In the genomic region with DNA sequence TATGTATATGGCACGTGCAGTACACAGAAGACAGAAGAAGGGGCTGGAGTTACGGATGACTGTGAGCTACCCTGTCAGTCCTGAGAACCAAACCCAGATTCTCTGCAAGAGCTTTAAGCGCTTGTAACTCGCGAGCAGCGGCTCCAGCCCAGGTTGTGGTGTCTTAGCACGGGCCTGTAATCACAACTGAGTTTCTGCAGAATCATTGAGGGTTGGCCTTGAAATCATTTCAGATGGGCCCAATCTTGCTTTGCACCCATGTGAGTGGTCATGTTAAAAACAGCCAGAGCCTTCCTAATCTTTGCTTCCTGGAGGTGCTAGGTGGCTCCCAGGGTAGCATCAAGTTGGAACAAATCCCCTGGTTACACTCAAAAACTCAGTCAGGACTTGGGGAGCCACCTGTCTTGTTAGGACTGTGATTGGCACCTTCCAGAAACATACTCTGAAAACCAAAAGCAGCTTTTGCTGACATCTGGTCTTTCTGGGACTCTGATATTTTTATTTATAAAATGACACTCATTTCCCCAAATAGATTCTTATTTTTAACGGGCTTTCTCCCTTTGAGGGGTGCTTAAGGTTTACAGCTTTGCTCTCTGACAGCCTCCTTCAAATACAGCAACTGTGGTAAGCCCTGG, we compare ENCODE assay signal across 16 mouse cellular contexts. TPM values are rescaled to one million over a fixed set of nuclear protein-coding genes. Genes with fewer than 3 reads are reported as not detected.
DNase-seq lines count a peak whose midpoint lies in the region; TF ChIP-seq lines count a peak whose summit lies in the region.
"Had no signal": no experiment of that assay in that cellular context is flagged by ENCODE, and none has a peak within 500 bp of the region (broad histone marks: within the 10 kb centered on the region; RNA-seq: fewer than 3 reads in every experiment).

No protein-coding gene starts in this region.

- H3K79me2 ChIP-seq in macrophage (ENCODE audit: inconsistent target), result peaks cover 75% of the 10 kb centered on the region

- peak overlapping the region; percentile 69 for H3K27ac ChIP-seq in layer of hippocampus, adult 2 months
- peak overlapping the region; percentile 76 for H3K27ac ChIP-seq in bone marrow, adult 2 months (ENCODE audit: control insufficient read depth, insufficient read depth, low read depth, low read length, poor library complexity)
- peak overlapping the region; percentile 33 for H3K27ac ChIP-seq in macrophage
- H3K27ac ChIP-seq: hindbrain, embryonic 15.5 days; lung, embryonic 15.5 days had no signal

- no peak for TF ChIP-seq POLR2A in bone marrow, adult 2 months (IDR thresholded peaks at IDR 0.05; ENCODE audit: borderline replicate concordance, control insufficient read depth, low read depth, low read length)

- no peak for TF ChIP-seq CTCF in layer of hippocampus, adult 2 months (conservative IDR thresholded peaks at IDR 0.05)
- no peak for TF ChIP-seq CTCF in bone marrow, adult 2 months (IDR thresholded peaks at IDR 0.05; ENCODE audit: control insufficient read depth, insufficient read depth, low read length)

- peaks cover 72% of the 10 kb centered on the region for H3K36me3 ChIP-seq in macrophage (ENCODE audit: inconsistent target)
- H3K36me3 ChIP-seq: lung, embryonic 15.5 days had no signal

- DNase-seq in cerebellum, adult 9-11 months, result peak; percentile 16
- no peak for DNase-seq in cerebellum, postnatal 25 days
- no peak for DNase-seq in layer of hippocampus, adult 2 months (ENCODE audit: low spot score in 2 of 2)
- no peak for DNase-seq in layer of hippocampus, adult 9-11 months
- no peak for DNase-seq in lung, postnatal 4 days
- DNase-seq in urinary bladder, postnatal 14 days (ENCODE audit: low spot score), result no peak
- DNase-seq: gastrocnemius, postnatal 25 days; heart, postnatal 36 days; kidney, adult 2 months; kidney, postnatal 36 days; right cerebral cortex, postnatal 14 days had no signal

- peaks cover 5% of the 10 kb centered on the region; the same call in 1 of the 2 replicates for H3K4me1 ChIP-seq in bone marrow, adult 2 months (ENCODE audit: control insufficient read depth, insufficient read depth, low read length)
- H3K4me1 ChIP-seq: hindbrain, embryonic 15.5 days had no signal

- H3K4me3 ChIP-seq in layer of hippocampus, adult 2 months, result no peak overlapping the region
- H3K4me3 ChIP-seq in bone marrow, adult 2 months (replicated peaks; ENCODE audit: control insufficient read depth, low read depth, low read length), result no peak overlapping the region
- no peak overlapping the region for H3K4me3 ChIP-seq in macrophage (ENCODE audit: inconsistent target)
- H3K4me3 ChIP-seq: erythroblast, embryonic 14.5 days; hindbrain, embryonic 15.5 days; lung, embryonic 15.5 days had no signal

- WGBS in bone marrow, adult 2 months, result 34% methylated on average over 8 of the region's 8 CpGs
- WGBS in macrophage (ENCODE audit: missing documents), result 63% methylated on average over 8 of the region's 8 CpGs

RNA-seq across cellular contexts. Expression of a gene that starts 27.9 kb away (rescaled TPM):
- total RNA-seq in layer of hippocampus, adult 2 months (2021), result 100 to 1,000 TPM; 269 to 283 TPM
- polyA plus RNA-seq in bone marrow, adult 2 months (2011; ENCODE audit: insufficient read depth, insufficient read length, low replicate concordance, missing spikeins), result 76.6 and 102 TPM in 2 replicates
- 100 to 1,000 TPM in 25 of 26 experiments, 10 to 100 TPM in 1; 81.1 to 352 (median 282) TPM for total RNA-seq in macrophage (2018; cell fraction: chromatin; rRNA removed)
- total RNA-seq in macrophage (2018; cell fraction: cytosol; rRNA removed), result 100 to 1,000 TPM; 242 to 357 (median 310) TPM
- total RNA-seq in macrophage (2018; cell fraction: nucleus; rRNA removed), result 100 to 1,000 TPM in 25 of 26 experiments, 10 to 100 TPM in 1; 98.7 to 332 (median 234) TPM
- 282 to 582 TPM (median 340 TPM) in 3 replicates for polyA plus RNA-seq in macrophage (2018)

RNA-seq across cellular contexts. Expression of a gene that starts 28.5 kb away (rescaled TPM):
- total RNA-seq in layer of hippocampus, adult 2 months (2021), result 10 to 100 TPM; 43.0 to 53.4 TPM
- polyA plus RNA-seq in bone marrow, adult 2 months (2011; ENCODE audit: insufficient read depth, insufficient read length, low replicate concordance, missing spikeins), result 16.6 and 20.4 TPM in 2 replicates
- total RNA-seq in macrophage (2018; cell fraction: chromatin; rRNA removed), result 1,000 to 10,000 TPM in 1 of 26 experiments, 100 to 1,000 TPM in 23, 10 to 100 TPM in 2; 27.0 to 1,006 (median 669) TPM
- 100 to 1,000 TPM; 216 to 691 (median 376) TPM for total RNA-seq in macrophage (2018; cell fraction: cytosol; rRNA removed)
- total RNA-seq in macrophage (2018; cell fraction: nucleus; rRNA removed), result 1,000 to 10,000 TPM in 2 of 26 experiments, 100 to 1,000 TPM in 24; 102 to 1,167 (median 672) TPM
- polyA plus RNA-seq in macrophage (2018), result 250 to 450 TPM (median 359 TPM) in 3 replicates

RNA-seq across cellular contexts. Expression of a gene that starts 46.6 kb away (rescaled TPM):
- 1 to 10 TPM; 1.3 TPM for total RNA-seq in layer of hippocampus, adult 2 months (2021)
- 3.9 and 8.4 TPM in 2 replicates for polyA plus RNA-seq in bone marrow, adult 2 months (2011; ENCODE audit: insufficient read depth, insufficient read length, low replicate concordance, missing spikeins)
- total RNA-seq in macrophage (2018; cell fraction: chromatin; rRNA removed), result 10 to 100 TPM; 12.1 to 48.5 (median 29.0) TPM
- 10 to 100 TPM in 24 of 26 experiments, 1 to 10 TPM in 2; 8.5 to 34.5 (median 14.6) TPM for total RNA-seq in macrophage (2018; cell fraction: cytosol; rRNA removed)
- 10 to 100 TPM; 17.7 to 87.3 (median 37.1) TPM for total RNA-seq in macrophage (2018; cell fraction: nucleus; rRNA removed)
- polyA plus RNA-seq in macrophage (2018), result 8.6 to 19.0 TPM (median 16.2 TPM) in 3 replicates

RNA-seq across cellular contexts. Expression of a gene that starts 50.1 kb away (rescaled TPM):
- total RNA-seq in layer of hippocampus, adult 2 months (2021), result 1 to 10 TPM; 1.6 to 1.7 TPM
- polyA plus RNA-seq in bone marrow, adult 2 months (2011; ENCODE audit: insufficient read depth, insufficient read length, low replicate concordance, missing spikeins), result 1.3 and 3.2 TPM in 2 replicates
- total RNA-seq in macrophage (2018; cell fraction: chromatin; rRNA removed), result 10 to 100 TPM in 15 of 26 experiments, 1 to 10 TPM in 11; 3.7 to 22.4 (median 10.8) TPM
- 1 to 10 TPM; 4.2 to 7.6 (median 6.1) TPM for total RNA-seq in macrophage (2018; cell fraction: cytosol; rRNA removed)
- total RNA-seq in macrophage (2018; cell fraction: nucleus; rRNA removed), result 10 to 100 TPM in 9 of 26 experiments, 1 to 10 TPM in 17; 3.4 to 18.3 (median 7.3) TPM
- 6.6 to 7.4 TPM (median 7.1 TPM) in 3 replicates for polyA plus RNA-seq in macrophage (2018)

Comparison
In these comparisons a context has a peak if more than half of its experiments do, and no peak if none do; other contexts are left out.
1. RNA of a gene that starts 28.5 kb away (polyA plus RNA-seq): 250 to 450 TPM in macrophage; 16.6 to 20.4 TPM in bone marrow, adult 2 months; every median in the first group is over 10 times any median in the second.
2. Peak in every context shown above with its lines, with median percentiles within 50 percentile points of each other: H3K27ac ChIP-seq.